Mouse (Mus musculus) CD4-positive naive resting alpha-beta T cell, adult 76 days (primary cell): ENCODE measurements around the gene Gas8. TPM values are rescaled to one million over a fixed set of nuclear protein-coding genes. Genes with fewer than 3 reads are reported as not detected.

Experiments used
- total RNA-seq: library from RNA; stranded (reverse); gene quantifications from one replicate; pipeline ENCODE4 v1.2.4, GENCODE M21; 2023

Gas8 gene
- 3.1 TPM for total RNA-seq

GRCm38 (mm10) chr8:123518667-123519066 is at the start of gene Gas8:
TSS of gene Gas8 (plus strand) at chr8:123518834.

GRCm38 (mm10) chr8:123477737-123478258 is 40.8 kb upstream of the Gas8 start, which contains the start of gene Afg3l1:
TSS of gene Afg3l1 (plus strand) at chr8:123477903.

GRCm38 (mm10) chr8:123514781-123515539 is 3.7 kb upstream of the Gas8 start, which contains the start of gene Dbndd1:
TSS of gene Dbndd1 (minus strand) at chr8:123515463.

Other genes starting within 250 kb of the Gas8 start
- gene Fanca, start 200.3 kb upstream of the Gas8 start, total RNA-seq: 10.6 TPM
- gene Spire2, start 186.1 kb upstream of the Gas8 start, total RNA-seq: not detected
- gene Tcf25, start 145.1 kb upstream of the Gas8 start, total RNA-seq: 247 TPM
- gene Mc1r, start 111.7 kb upstream of the Gas8 start, total RNA-seq: not detected
- gene Tubb3, start 107.4 kb upstream of the Gas8 start, total RNA-seq: 0.41 TPM
- 13.2 TPM for gene Def8, start 95.3 kb upstream of the Gas8 start, total RNA-seq
- gene Afg3l1, start 40.9 kb upstream of the Gas8 start, total RNA-seq: 46.9 TPM
- not detected for gene Dbndd1, start 3.4 kb upstream of the Gas8 start, total RNA-seq
- not detected for gene Rhou, start 135.1 kb downstream of the Gas8 start, total RNA-seq